Mouse (Mus musculus) frontal cortex, postnatal 10 days (tissue): ENCODE measurements at regions not wholly inside any gene's neighbourhood (a gene's known extent, or its start where the extent isn't known, plus 50 kb on each side); places are given as distances from the start of the nearest gene placed in this dataset.

Source experiments
- DNase-seq, 2 experiments: peaks; one replicate each; pipeline ENCODE4 v3.0.0; 2022; ENCODE audit warnings: low spot score in 2 of 2, mixed read lengths in 1 of 2

DNA sequence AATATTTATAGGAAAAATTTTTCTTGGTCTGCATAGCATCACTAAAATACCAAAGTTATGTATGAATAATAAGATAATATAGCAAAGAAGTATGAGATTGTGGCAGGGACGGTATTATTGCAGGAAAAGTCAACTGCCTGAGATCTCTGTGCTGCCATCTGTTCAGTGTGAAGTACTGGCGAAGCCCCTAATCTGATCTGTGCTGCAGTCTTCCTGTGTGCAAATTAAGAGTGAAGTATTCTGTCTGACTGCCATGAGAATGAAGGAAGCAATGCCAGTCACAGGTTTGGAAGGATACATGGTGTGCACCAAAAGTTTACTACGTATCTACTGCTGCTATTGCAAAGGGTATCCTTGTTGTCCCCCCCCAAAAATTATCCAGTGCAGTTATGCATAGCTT is 501.5 kb downstream of the Rab28 start:
- no peak for DNase-seq

DNA sequence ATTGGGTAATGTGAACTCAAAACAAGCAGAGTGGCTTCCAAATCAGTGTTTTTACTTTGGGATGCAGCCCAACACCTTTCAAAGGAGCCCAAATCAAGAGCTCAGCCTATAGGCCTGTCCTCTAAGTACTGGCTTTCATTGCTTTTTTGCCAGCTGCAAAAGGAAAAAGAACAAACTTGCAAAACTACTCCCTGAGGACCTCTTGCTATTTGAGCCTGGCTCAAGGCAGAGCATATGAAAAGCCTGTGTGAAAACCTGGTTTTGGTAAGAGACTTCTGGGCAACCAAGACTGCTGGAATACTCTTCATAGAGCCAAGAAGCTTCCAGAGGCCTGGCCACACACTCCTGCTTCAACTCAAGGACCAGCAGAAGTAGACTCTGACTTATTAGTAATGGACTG is 503.5 kb downstream of the Rab28 start:
- DNase-seq, result no peak

DNA sequence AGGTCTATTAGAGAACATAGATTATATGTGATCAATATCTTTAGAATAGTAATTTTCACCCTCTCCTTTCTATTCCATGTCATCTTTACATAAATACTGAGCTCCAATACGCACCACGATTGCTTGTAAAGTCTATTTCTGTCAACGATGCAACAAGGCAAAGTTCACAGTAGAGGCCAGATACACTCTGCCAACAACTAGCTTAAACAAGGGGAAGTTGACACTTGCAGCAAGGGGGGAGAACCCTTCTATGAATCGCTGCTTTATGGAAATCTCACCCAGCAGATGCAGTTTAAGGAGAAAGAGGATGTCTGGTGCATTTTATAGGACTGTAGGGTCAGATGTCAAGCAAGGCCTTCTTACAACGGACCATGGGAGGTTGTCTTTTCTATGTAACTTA is 520.8 kb downstream of the Rab28 start:
- no peak for DNase-seq

DNA sequence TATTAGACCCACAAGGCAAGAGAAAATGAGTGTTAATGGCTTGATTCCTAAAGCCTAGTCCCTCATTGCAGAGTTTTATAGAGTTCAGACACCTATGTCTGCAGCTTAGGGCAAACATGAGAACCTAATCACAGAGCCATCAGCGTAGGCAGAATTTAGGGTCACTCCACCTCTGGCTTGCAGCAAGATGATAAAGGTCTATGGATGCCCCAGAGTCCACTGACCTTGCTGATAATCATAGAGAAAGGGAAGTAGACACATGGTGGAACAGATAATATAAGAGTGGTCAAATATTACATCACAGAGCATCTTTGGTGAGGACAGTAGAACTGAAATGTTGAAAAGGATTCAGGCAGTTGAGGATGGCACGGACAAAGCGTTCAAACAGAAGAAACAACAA is 530.7 kb downstream of the Rab28 start:
- DNase-seq, result no peak

DNA sequence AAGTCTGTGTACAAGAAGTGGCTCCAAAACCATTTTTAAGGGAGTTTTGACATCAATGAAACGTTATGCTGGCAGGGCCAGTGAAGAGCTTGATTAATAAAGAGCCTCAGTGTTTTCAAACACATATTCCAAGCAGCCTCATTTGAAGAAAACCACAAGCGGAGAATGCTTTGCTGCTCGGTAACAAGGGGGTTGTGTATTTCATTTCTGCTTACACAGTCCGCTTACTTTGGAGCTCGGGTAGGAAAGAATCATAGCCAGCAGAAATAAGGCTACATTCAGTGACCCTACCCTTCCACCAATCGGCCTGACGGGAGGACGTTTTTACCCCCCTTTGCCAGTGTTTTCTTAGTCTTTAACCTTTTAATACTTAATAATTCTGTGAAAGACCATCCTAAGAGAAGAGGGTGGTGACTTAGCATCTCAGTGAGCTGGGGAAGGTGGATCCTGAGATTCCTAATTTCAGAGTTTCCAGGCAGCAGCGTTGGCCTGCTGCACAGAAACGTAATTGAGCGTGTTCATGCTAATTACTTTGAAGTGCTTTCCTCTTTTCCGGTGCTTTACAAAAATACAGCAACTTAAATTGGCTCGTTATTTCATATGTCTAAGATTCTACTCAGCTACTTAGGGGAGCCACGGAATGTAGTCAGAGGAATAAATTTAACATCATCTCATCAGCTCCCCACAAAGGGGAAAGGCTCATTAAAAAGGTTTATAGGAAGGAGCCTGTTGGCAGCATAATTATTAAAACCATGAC is 541.9 kb downstream of the Rab28 start:
- DNase-seq, result peak in 1 of 2 experiments; percentile 5

DNA sequence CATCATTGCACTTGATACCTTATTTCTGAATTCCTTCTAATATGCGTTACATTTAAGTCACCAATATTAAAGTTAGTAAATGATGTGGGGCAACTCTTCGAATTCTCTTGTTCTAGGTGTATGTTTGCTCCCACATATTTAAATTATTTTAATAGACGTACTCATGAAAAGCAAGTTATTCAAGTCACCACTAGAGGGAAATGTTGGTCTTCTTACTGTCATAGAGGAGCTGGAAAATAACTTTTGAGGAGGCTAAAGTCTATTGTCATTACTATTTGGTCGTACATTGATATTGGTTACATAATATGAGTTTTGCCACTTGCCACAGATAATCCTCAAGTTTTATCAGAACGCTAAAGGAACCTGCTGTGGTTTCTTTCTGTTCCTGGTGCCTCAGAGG is 582.9 kb downstream of the Rab28 start:
- no peak for DNase-seq

DNA sequence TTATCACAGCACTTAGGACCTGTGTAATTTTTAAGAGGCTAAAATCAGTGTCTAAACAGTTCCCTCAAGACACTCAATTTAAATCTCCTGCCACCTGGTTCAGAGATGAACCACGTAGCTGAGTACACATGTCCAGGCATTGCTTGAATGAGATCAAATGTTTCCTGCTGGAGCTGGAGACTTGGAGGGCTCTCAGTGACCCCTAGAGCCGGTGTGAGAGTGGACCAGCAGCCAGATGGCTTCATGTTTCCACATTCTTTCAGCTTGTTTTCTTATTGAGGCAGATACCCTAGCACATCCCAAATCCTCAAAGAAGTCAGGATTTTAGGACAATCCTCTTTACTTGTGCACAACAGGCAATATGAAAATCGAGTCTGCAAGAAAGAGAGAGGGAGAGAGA is 590.3 kb downstream of the Rab28 start:
- DNase-seq, result no peak

DNA sequence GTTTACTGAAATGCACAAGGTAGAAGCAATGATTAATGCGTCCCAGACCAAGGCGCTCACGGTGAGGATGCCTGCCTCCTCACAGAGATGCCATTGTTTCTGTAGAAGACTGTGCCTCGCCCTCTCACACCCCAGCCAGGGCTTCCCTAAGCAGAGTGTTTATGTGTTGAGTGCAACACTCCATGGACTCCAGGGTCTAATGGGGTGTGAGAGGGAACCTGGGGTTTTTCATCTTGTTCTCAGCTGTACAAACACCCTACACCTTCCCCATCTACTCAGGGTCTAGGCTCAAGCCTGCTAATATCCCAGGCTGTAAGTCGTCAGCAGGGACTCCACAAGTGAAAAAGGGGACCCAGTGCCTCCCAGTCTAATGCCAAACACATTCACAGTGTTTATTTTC is 620.2 kb downstream of the Rab28 start:
- no peak for DNase-seq

DNA sequence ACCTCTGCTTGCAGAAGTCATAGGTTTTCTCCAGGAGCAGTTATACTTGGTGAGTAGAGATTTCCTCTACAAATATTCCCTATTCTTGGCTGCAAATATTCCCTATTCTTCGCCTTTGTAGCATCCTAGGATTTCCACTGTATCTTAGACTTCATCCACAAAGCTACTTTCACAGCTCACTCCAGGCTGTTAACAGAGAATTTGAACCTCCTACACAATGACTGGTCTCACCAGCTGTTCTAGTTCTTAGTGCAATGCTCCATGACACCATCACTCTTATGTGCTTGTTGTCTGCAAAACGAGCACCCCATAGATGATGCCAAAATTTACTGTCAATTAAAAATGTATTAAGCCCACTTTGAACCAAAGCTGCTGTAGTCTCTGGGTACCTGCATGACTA is 631.5 kb downstream of the Rab28 start:
- DNase-seq, result no peak

DNA sequence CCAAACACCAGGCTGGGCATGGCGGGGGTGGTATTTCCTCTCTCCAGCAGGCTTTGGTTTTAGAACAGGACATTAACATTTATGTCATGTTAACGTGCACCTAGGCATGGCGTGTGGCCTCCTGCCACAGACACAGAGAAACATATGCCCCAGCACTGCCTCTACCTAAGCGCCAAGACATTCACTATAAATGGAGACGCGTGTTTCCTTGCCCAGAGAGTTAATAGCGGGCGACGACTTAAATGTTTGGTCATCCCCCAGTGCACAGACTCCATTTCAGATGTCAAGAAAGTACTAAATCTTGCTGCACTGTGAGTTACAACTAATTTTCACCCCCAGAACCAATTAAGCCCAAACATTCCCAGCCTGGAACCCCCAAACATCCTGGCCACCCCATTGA is 646.3 kb downstream of the Rab28 start:
- DNase-seq, result no peak

DNA sequence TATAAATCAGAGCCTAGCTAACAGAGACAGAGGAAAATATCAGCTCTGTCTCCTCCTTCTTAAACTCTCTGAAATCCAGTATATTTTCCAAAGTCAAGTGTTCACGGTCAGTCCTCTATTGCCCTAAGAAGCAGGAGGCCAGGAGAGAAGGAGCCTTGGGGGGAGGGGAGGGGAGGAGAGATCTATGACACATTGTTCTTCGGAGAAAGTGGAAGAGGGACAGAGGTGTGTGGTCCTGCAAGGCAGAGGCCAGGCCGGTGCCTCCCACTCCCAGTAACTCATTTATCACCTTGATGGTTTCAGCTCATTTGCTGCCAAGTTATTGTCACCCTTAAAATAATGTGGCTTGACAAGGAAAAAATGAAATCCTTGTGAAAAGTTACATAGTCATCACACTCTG is 646.7 kb downstream of the Rab28 start:
- DNase-seq, result no peak

DNA sequence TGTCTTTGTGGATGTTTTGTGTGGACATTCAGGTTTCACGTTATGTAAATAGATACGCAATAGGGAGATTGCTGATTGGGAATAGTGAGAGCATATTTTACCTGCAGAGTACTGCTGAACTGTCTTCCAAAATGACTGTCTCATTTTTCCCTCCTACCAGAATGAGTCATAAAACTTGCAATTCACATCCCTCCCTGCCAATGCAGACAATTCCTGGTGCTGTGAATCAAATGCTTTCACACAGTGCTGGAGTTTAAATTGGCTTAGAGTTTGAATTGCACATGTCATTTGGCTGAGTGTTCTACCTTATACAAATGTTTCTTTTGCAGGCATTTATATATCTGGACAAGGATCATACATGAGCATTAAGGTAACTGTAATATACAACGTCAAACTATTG is 649.9 kb downstream of the Rab28 start:
- DNase-seq, result no peak

DNA sequence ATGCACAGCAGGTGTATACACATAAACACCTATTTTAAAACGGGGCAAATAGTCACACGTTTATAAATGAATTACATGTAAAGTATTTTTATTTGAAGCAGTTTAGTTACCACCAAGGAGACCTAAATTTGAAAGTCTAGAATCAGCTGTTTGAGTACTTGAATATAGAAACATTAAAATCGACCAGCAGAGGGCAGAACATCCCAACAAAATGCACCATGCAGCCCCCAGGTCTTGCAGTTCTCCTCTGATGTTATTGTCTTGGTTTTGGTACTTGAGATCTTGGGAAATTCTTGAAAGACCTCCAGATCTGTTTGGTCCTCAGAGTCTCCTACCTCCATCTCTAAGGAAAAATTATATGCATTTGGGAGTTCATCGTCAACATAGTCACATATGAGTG is 656.0 kb downstream of the Rab28 start:
- no peak for DNase-seq

DNA sequence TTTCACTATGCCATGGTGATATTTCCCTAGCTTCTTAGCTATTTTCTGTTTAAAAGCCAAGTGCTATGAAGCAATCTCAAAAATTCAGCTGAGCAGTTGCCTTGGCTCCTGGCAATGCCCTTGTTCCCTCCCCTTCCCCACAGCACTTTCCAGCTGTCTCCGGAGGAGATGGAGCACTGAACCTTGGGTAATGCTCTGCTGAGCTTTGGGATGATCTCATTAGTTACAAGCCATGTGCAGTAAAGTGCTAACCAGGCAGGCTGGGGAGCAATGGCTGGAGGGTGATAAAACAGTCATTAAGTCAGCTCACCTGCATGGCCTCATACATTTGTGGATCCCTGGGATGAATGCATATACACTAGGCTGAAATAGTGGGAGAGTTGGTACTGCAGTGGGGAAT is 659.4 kb downstream of the Rab28 start:
- no peak for DNase-seq

DNA sequence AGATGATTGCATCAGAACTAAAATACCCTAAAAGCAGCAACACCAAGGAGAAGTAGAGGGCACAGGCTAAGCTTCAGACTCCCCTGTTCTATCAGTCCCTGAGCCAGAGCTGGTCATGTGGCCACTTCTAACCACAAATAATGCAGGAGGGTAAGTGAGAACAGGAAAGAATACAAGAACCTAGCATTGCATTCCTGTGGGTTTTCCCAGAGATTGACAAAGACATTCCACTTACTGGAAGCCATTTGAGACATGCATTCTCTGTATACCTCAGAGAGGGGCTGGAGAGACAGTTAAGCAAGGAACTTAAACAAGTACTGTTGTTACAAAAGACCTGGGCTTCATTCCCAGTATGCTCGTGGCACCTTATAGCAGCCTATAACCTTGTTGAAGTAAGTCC is 662.7 kb downstream of the Rab28 start:
- no peak for DNase-seq

DNA sequence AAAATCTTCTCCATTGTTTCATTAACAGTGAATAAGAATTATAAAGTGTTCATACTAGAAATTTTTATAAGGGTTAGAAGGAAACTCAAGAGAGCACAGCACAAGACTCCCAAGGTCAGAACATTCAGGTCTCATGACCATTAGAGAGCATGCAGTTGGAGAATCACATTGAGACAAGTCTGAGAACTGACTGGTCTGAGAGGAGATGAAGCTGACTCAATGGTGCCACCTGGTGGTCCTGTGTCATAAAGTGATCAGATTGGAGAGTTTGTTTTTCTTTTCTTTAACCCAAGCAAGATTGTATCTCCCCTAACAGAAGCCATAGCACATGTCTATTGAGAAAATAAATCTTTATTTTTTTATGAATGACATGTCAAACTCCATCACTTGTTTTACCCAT is 663.5 kb downstream of the Rab28 start:
- DNase-seq, result peak; percentile 37 to 66

DNA sequence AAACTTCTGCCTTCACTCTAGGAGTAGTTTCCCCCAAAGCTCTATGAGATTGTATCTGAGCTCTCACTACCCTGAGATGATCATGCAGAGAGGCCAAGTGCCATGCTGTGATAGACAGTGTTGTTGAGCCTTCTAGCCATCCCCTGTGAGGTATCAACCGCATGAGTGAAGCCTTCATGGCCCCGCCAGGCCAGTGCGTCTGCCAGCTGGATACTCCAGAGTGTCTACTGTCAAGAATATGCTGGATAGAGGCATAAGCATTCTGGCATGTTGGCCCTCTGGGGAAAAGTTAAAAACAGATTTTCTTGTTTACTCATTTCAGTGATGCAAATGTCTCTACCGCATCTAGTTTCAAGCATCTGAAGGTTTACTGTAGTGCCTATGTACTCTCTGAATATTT is 669.2 kb downstream of the Rab28 start:
- DNase-seq, result no peak

DNA sequence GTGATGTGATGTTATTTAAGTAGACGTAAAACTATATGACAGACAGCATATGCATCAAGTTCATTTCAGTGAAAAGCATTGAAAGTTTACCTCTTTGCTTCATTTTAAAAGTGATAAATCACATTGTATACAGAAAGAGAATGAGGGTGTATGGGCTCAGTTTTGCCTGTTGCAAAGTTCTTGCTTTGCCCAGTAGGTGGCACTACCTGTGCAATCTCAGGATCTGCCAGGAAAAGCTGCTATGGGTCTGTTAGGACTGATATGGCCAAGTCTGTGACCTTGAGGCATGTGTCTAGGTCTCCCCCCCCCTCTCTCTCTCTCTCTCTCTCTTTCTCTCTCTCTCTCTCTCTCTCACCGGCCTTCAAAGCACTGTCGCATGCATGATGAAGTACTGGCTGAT is 701.3 kb downstream of the Rab28 start:
- DNase-seq, result no peak

DNA sequence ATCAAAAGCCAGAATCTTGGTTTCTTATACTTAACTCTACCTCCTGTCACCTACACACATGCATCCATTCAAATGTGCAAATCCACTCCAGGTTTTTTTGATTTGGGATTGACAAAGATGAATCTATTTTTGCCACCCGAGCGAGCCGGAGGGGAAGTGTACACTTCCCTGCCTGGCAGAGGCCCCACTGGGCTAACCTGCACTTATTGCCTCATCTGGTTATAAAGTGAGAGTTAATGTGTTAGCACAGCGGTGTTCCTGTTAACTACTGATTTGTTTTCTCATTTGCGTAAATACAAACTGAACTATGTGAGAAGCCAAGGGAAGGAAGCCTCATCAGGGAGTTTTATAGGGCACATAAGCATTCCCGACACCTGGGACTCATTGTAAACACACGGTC is 721.4 kb downstream of the Rab28 start:
- DNase-seq, result no peak

DNA sequence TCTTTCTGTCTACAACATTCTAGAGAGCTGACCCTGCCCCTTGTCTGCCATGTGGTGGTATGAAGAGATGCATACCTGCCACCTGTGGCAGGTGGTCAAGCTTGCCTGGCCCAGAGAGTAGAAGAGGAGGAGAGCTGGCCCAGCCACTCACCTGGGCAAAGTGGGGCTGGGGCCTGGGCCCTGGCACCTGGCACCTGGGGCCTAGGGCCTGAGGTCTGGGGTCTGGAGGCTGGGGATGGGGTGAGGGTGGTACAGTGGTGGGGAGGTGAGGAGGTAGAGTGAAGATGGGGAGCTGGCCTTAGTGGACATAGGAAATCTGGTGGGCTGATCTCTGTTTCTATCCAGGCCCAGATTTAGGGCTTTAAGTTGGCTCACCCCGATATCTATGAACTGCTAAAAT is 733.1 kb downstream of the Rab28 start:
- no peak for DNase-seq

DNA sequence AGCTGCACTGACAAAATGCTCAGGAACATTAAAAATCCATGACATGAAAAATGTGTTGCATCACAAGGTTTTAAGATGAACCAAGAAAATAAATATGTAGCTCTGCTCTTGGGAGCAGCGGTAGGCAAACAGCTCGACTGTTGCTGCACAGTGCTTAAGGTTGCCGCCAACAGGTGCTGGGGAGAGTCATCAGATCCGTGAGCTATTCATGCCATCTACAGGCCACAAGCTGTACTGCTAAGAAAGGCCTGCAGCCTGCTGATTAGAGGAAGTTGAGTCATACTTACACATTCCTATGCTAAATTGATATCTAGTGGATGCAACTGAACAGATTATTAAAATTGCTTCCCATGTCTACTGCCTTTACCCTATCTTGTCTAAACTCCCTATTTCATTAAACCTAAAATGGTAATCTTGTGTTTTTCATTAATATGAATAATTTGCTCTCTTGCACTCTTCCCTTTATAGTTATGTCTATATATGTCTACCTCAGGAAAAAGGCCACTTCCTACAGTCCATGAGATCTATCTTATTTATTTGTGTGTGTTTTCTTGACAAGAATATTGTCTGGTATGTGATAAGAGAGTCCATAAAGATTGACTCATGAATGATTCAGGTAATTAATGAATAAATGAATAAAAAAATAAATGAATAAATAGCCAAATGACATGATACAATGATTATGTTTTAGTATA is 754.9 kb downstream of the Rab28 start:
- peak; percentile 41 to 72 for DNase-seq

DNA sequence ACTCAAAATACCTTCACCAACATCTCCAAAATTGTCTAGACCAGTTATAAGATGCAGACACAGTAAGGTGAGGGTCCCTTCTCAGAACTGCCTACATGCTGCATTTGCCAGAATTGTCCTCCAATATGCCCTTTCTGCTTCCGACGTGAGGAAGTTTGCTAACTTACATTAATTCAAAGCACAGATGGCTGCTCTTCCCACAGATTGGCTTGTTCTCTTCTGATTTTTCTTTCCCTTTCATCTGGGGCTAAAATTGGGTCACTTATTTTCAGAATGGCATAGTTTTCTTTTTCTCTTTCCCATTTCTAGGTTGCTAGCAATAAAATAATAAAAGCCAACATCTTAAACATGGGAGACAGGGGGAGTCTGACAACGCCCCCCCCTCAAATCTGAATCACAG is 778.8 kb downstream of the Rab28 start:
- DNase-seq, result no peak

DNA sequence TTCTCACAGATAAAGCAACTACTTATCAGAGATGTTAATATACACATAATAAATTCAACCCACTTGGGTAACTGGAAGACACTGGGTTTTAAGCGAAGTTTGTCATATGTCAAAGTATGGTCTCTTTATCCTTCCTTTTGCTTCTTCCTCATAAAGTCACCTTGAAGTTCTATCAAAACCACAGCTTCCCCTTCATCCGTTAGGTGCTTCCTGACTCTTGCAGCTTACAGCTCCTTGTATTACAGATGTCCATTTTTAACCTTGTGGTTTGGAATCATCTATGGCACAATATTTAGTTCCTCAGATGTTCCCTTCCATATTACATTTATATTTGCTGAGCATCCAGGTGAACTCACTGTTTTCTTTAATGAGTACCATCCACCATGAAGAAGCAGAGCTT is 787.0 kb downstream of the Rab28 start:
- DNase-seq, result no peak

DNA sequence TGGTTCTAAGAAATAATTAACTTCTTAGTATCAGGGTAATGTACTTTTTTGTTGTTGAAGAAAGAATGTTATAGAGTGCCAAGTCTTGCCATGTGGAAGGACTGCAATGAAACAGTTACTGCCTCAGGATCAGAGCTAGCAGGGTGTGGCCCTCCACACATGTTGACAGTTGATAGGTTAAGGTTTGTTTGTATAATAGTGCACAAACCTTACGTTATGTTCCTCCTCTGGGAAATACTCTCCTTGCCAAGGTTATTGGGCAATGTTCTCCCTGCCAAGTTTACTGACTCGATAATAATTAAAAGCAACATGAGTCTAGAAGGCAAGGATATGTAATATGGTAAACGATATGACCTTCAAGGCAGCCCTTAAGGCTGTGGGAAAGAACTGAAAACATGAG is 799.2 kb downstream of the Rab28 start:
- DNase-seq, result no peak
